10 mouse cellular contexts compared by ENCODE assay signal in genomic region chr19:60417611-60418010, GRCm38 (mm10). TPM values are rescaled to one million over a fixed set of nuclear protein-coding genes. Genes with fewer than 3 reads are reported as not detected.
DNase-seq lines count a peak whose midpoint lies in the region; ATAC-seq lines count a peak whose summit lies in the region.
"Had no signal": no experiment of that assay in that cellular context is flagged by ENCODE, and none has a peak within 500 bp of the region (broad histone marks: within the 10 kb centered on the region; RNA-seq: fewer than 3 reads in every experiment).

No protein-coding gene starts in this region.

- no peak overlapping the region for H3K27ac ChIP-seq in forebrain, embryonic 11.5 days (ENCODE audit: low read depth, low read length)
- no peak overlapping the region for H3K27ac ChIP-seq in forebrain, embryonic 12.5 days

- peak; percentile 56 for DNase-seq in forebrain, embryonic 11.5 days (ENCODE audit: low spot score)
- DNase-seq in right cerebral cortex, adult 18-20 months: peak; percentile 32
- no peak for DNase-seq in right cerebral cortex, postnatal 14 days
- peak; percentile 12 to 32 for DNase-seq in kidney, postnatal 4 days
- peak; percentile 7 to 14 for DNase-seq in right cerebral cortex, postnatal 36 days (ENCODE audit: low spot score in 2 of 2)
- DNase-seq in cerebellum, adult 11-12 months: no peak

- no peak overlapping the region for H3K4me2 ChIP-seq in forebrain, embryonic 11.5 days (ENCODE audit: low read depth, low read length, severe bottlenecking)
- no peak overlapping the region for H3K4me2 ChIP-seq in forebrain, embryonic 12.5 days

- no peaks in the 10 kb centered on the region for H3K36me3 ChIP-seq in forebrain, embryonic 11.5 days (ENCODE audit: control insufficient read depth, insufficient read depth, low read length)
- no peaks in the 10 kb centered on the region for H3K36me3 ChIP-seq in forebrain, embryonic 12.5 days (replicated peaks)

- no peaks in the 10 kb centered on the region for H3K27me3 ChIP-seq in forebrain, embryonic 11.5 days (ENCODE audit: control insufficient read depth, insufficient read depth, low read length)
- no peaks in the 10 kb centered on the region for H3K27me3 ChIP-seq in forebrain, embryonic 12.5 days

- H3K4me3 ChIP-seq in forebrain, embryonic 11.5 days (ENCODE audit: low read depth, low read length): no peak overlapping the region
- H3K4me3 ChIP-seq in forebrain, embryonic 12.5 days (replicated peaks): no peak overlapping the region

- H3K4me1 ChIP-seq in forebrain, embryonic 11.5 days (replicated peaks; ENCODE audit: control insufficient read depth, insufficient read depth, low read length): 0 out of 2 replicates have a peak, but pooled peaks cover 2% of the 10 kb centered on the region
- no peaks in the 10 kb centered on the region for H3K4me1 ChIP-seq in forebrain, embryonic 12.5 days

- whole genome bisulfite sequencing in forebrain, embryonic 11.5 days: 50% methylated on average over 1 of the region's 1 CpGs
- 64% methylated on average over 1 of the region's 1 CpGs for WGBS in forebrain, embryonic 12.5 days

- H3K9me3 ChIP-seq in forebrain, embryonic 11.5 days (ENCODE audit: control insufficient read depth, low read length): no peaks in the 10 kb centered on the region
- no peaks in the 10 kb centered on the region for H3K9me3 ChIP-seq in forebrain, embryonic 12.5 days

- no peak overlapping the region for H3K9ac ChIP-seq in forebrain, embryonic 11.5 days (ENCODE audit: low read length)
- no peak overlapping the region for H3K9ac ChIP-seq in forebrain, embryonic 12.5 days

- ATAC-seq in forebrain, embryonic 11.5 days (replicated peaks; ENCODE audit: low FRiP score): no peak
- no peak for ATAC-seq in forebrain, embryonic 12.5 days (ENCODE audit: low FRiP score)
- no peak for ATAC-seq in megakaryocyte, adult 5-6 weeks (ENCODE audit: poor library complexity, severe bottlenecking)

RNA-seq across cellular contexts. Expression of gene Prlhr, which starts 50.5 kb away (rescaled TPM):
- polyA plus RNA-seq in forebrain, embryonic 11.5 days (2014; fragmentation: Nextera tagmentation; extraction: Ambion mirVana): not detected in 2 replicates
- 0.13 TPM in 1 of 2 replicates, not detected in the other for polyA plus RNA-seq in forebrain, embryonic 12.5 days (2016; fragmentation: Nextera tagmentation; extraction: Ambion mirVana)
- not detected in 2 replicates for total RNA-seq in megakaryocyte, adult 5-6 weeks (2015)
- total RNA-seq in megakaryocyte, adult 5-6 weeks (2017): not detected in 2 replicates
- polyA plus RNA-seq: lung, embryonic 16.5 days; testis, adult 2 months had no signal

Comparison
In these comparisons a context has a peak if more than half of its experiments do, and no peak if none do; other contexts are left out.
1. DNase-seq: peak in forebrain, embryonic 11.5 days (single experiment), right cerebral cortex, adult 18-20 months (single experiment), kidney, postnatal 4 days (2 of 2) and right cerebral cortex, postnatal 36 days (2 of 2); none in right cerebral cortex, postnatal 14 days (single experiment) and cerebellum, adult 11-12 months (single experiment).